Mouse (Mus musculus): Measurements from ENCODE around the gene Tescl. TPM values are rescaled to one million over a fixed set of nuclear protein-coding genes. Genes with fewer than 3 reads are reported as not detected.

Tescl gene
- 0.14 and 0.26 TPM in 2 replicates for polyA plus RNA-seq (2016; fragmentation: Nextera tagmentation; extraction: Ambion mirVana)

GRCm38 (mm10) chr7:24333304-24333986 lies at the start of gene Tescl:
Gene Tescl (minus strand): TSS chr7:24333936.
- DNase-seq (ENCODE audit: low spot score), result no peak
- Histone ChIP-seq H3K27me3 (ENCODE audit: low read depth, poor library complexity, severe bottlenecking) (peaks cover 20% of the 10 kb centered on the region), H3K9me3 (replicated peaks) (peaks cover 10% of the 10 kb centered on the region; the same call in 1 of the 2 replicates), H3K27ac (replicated peaks) (no peak within 1 kb of the TSS), H3K36me3 (no peaks in the 10 kb centered on the region), H3K4me3 (no peak within 1 kb of the TSS), H3K4me1 (no peaks in the 10 kb centered on the region)
- 53% methylated on average over 49 of the region's 49 CpGs for WGBS

- peaks cover 27% of the 10 kb centered on the region for H3K27me3 ChIP-seq (ENCODE audit: low read depth, poor library complexity, severe bottlenecking)
- no peaks in the 10 kb centered on the region for H3K36me3 ChIP-seq
- 87% methylated on average over 16 of the region's 16 CpGs for whole genome bisulfite sequencing
- no peak overlapping the region for H3K4me3 ChIP-seq
- peaks cover 9% of the 10 kb centered on the region for H3K4me1 ChIP-seq
- no peaks in the 10 kb centered on the region for H3K9me3 ChIP-seq (replicated peaks)
- DNase-seq (ENCODE audit: low spot score), result no peak
- H3K27ac ChIP-seq (replicated peaks), result no peak overlapping the region
Measured at GRCm38 (mm10) chr7:24382730-24383372, 49.1 kb upstream of the Tescl start.

GRCm38 (mm10) chr7:24380370-24380769 lies 46.6 kb upstream of the Tescl start:
- peak overlapping the region; percentile 4; the same call in 1 of the 2 replicates for H3K27ac ChIP-seq (replicated peaks)
- H3K27me3 ChIP-seq (ENCODE audit: low read depth, poor library complexity, severe bottlenecking), result peaks cover 42% of the 10 kb centered on the region
- H3K4me3 ChIP-seq, result no peak overlapping the region
- no peak for DNase-seq (ENCODE audit: low spot score)
- H3K36me3 ChIP-seq, result no peaks in the 10 kb centered on the region
- H3K9me3 ChIP-seq (replicated peaks), result no peaks in the 10 kb centered on the region
- H3K4me1 ChIP-seq, result peaks cover 18% of the 10 kb centered on the region
- whole genome bisulfite sequencing, result 76% methylated on average over 2 of the region's 2 CpGs

- peaks cover 17% of the 10 kb centered on the region for H3K4me1 ChIP-seq
- no peak for DNase-seq (ENCODE audit: low spot score)
- no peak overlapping the region for H3K4me3 ChIP-seq
- H3K9me3 ChIP-seq (replicated peaks), result no peaks in the 10 kb centered on the region
- WGBS, result 67% methylated on average over 7 of the region's 7 CpGs
- no peaks in the 10 kb centered on the region for H3K36me3 ChIP-seq
- H3K27ac ChIP-seq (replicated peaks), result peak overlapping the region; percentile 4; the same call in 1 of the 2 replicates
- H3K27me3 ChIP-seq (ENCODE audit: low read depth, poor library complexity, severe bottlenecking), result peaks cover 42% of the 10 kb centered on the region
Measured at GRCm38 (mm10) chr7:24379934-24380333, 46.2 kb upstream of the Tescl start.

GRCm38 (mm10) chr7:24378049-24378701 lies 44.4 kb upstream of the Tescl start:
- no peak for DNase-seq (ENCODE audit: low spot score)
- Histone ChIP-seq H3K27me3 (ENCODE audit: low read depth, poor library complexity, severe bottlenecking) (peaks cover 29% of the 10 kb centered on the region), H3K4me3 (no peak overlapping the region), H3K9me3 (replicated peaks) (no peaks in the 10 kb centered on the region), H3K36me3 (no peaks in the 10 kb centered on the region), H3K27ac (replicated peaks) (no peak overlapping the region; the same call in 1 of the 2 replicates), H3K4me1 (peaks cover 20% of the 10 kb centered on the region)
- WGBS, result 79% methylated on average over 10 of the region's 10 CpGs

- Histone ChIP-seq H3K9me3 (replicated peaks) (no peaks in the 10 kb centered on the region), H3K4me3 (peak overlapping the region; percentile 53), H3K27ac (replicated peaks) (peak overlapping the region; percentile 77), H3K36me3 (no peaks in the 10 kb centered on the region), H3K27me3 (ENCODE audit: low read depth, poor library complexity, severe bottlenecking) (peaks cover 29% of the 10 kb centered on the region), H3K4me1 (peaks cover 21% of the 10 kb centered on the region)
- peak; percentile 62 for DNase-seq (ENCODE audit: low spot score)
- 8% methylated on average over 49 of the region's 49 CpGs for WGBS
Measured at GRCm38 (mm10) chr7:24377091-24377865, 43.5 kb upstream of the Tescl start.

GRCm38 (mm10) chr7:24376456-24376855 lies 42.7 kb upstream of the Tescl start:
- no peaks in the 10 kb centered on the region for H3K9me3 ChIP-seq (replicated peaks)
- peaks cover 29% of the 10 kb centered on the region for H3K27me3 ChIP-seq (ENCODE audit: low read depth, poor library complexity, severe bottlenecking)
- no peaks in the 10 kb centered on the region for H3K36me3 ChIP-seq
- H3K4me3 ChIP-seq, result no peak overlapping the region
- 89% methylated on average over 8 of the region's 8 CpGs for WGBS
- H3K4me1 ChIP-seq, result peaks cover 21% of the 10 kb centered on the region
- no peak for DNase-seq (ENCODE audit: low spot score)
- 0 out of 2 replicates have a peak overlapping the region, but pooled peaks have one; percentile 6 for H3K27ac ChIP-seq (replicated peaks)

- no peaks in the 10 kb centered on the region for H3K36me3 ChIP-seq
- peak overlapping the region; percentile 64; the same call in 1 of the 2 replicates for H3K27ac ChIP-seq (replicated peaks)
- no peak overlapping the region for H3K4me3 ChIP-seq
- no peaks in the 10 kb centered on the region for H3K9me3 ChIP-seq (replicated peaks)
- 46% methylated on average over 20 of the region's 20 CpGs for WGBS
- DNase-seq (ENCODE audit: low spot score), result no peak
- peaks cover 18% of the 10 kb centered on the region for H3K4me1 ChIP-seq
- peaks cover 25% of the 10 kb centered on the region for H3K27me3 ChIP-seq (ENCODE audit: low read depth, poor library complexity, severe bottlenecking)
Measured at GRCm38 (mm10) chr7:24373538-24374379, 40.0 kb upstream of the Tescl start.

GRCm38 (mm10) chr7:24372786-24373185 lies 39.0 kb upstream of the Tescl start:
- 73% methylated on average over 4 of the region's 4 CpGs for WGBS
- Histone ChIP-seq H3K4me3 (no peak overlapping the region), H3K9me3 (replicated peaks) (no peaks in the 10 kb centered on the region), H3K27me3 (ENCODE audit: low read depth, poor library complexity, severe bottlenecking) (peaks cover 15% of the 10 kb centered on the region), H3K36me3 (no peaks in the 10 kb centered on the region), H3K27ac (replicated peaks) (0 out of 2 replicates have a peak overlapping the region, but pooled peaks have one; percentile 52), H3K4me1 (peaks cover 18% of the 10 kb centered on the region)
- no peak for DNase-seq (ENCODE audit: low spot score)

- 84% methylated on average over 11 of the region's 11 CpGs for WGBS
- Histone ChIP-seq H3K27me3 (ENCODE audit: low read depth, poor library complexity, severe bottlenecking) (peaks cover 10% of the 10 kb centered on the region), H3K36me3 (no peaks in the 10 kb centered on the region), H3K27ac (replicated peaks) (peak overlapping the region; percentile 52; the same call in 1 of the 2 replicates), H3K4me1 (peaks cover 15% of the 10 kb centered on the region), H3K9me3 (replicated peaks) (no peaks in the 10 kb centered on the region), H3K4me3 (no peak overlapping the region)
- no peak for DNase-seq (ENCODE audit: low spot score)
Measured at GRCm38 (mm10) chr7:24372300-24372699, 38.6 kb upstream of the Tescl start.

GRCm38 (mm10) chr7:24371809-24372145 lies 38.0 kb upstream of the Tescl start:
- 73% methylated on average over 3 of the region's 3 CpGs for WGBS
- H3K4me1 ChIP-seq, result peaks cover 10% of the 10 kb centered on the region
- H3K27ac ChIP-seq (replicated peaks), result no peak overlapping the region; the same call in none of the 2 replicates
- peak overlapping the region; percentile 7; the same call in 1 of the 2 replicates for H3K4me3 ChIP-seq
- no peaks in the 10 kb centered on the region for H3K36me3 ChIP-seq
- no peaks in the 10 kb centered on the region for H3K9me3 ChIP-seq (replicated peaks)
- DNase-seq (ENCODE audit: low spot score), result no peak
- H3K27me3 ChIP-seq (ENCODE audit: low read depth, poor library complexity, severe bottlenecking), result peaks cover 5% of the 10 kb centered on the region

Data from midbrain, embryonic 10.5 days (tissue).